Mouse (Mus musculus) c-Kit-positive CD71-positive TER-119-negative erythroid progenitor cells, embryonic 14.5 days (primary cell): ENCODE data around the gene Nfkb1.

Experiments
- DNase-seq: peaks from one replicate; pipeline ENCODE4 v3.0.0-alpha.2; 2013; ENCODE audit warnings: low read depth

Gene Nfkb1

GRCm38 (mm10) chr3:135670869-135671268 lies 20.5 kb downstream of the Nfkb1 start:
- no peak for DNase-seq

GRCm38 (mm10) chr3:135667084-135667483 lies 24.3 kb downstream of the Nfkb1 start:
- no peak for DNase-seq

- DNase-seq, result no peak
Observed at GRCm38 (mm10) chr3:135665777-135666259, 25.5 kb downstream of the Nfkb1 start.

GRCm38 (mm10) chr3:135662139-135662864 lies 29.0 kb downstream of the Nfkb1 start:
- no peak for DNase-seq

GRCm38 (mm10) chr3:135661707-135662106 lies 29.6 kb downstream of the Nfkb1 start:
- no peak for DNase-seq

GRCm38 (mm10) chr3:135658540-135659097 lies 32.7 kb downstream of the Nfkb1 start:
- no peak for DNase-seq

- DNase-seq, result no peak
Observed at GRCm38 (mm10) chr3:135656156-135656555, 35.2 kb downstream of the Nfkb1 start.

GRCm38 (mm10) chr3:135650773-135651555 lies 40.4 kb downstream of the Nfkb1 start:
- DNase-seq, result no peak

- no peak for DNase-seq
Observed at GRCm38 (mm10) chr3:135649809-135650208, 41.5 kb downstream of the Nfkb1 start.

GRCm38 (mm10) chr3:135648501-135648900 lies 42.8 kb downstream of the Nfkb1 start:
- no peak for DNase-seq

- DNase-seq, result no peak
Observed at GRCm38 (mm10) chr3:135646622-135647021, 44.7 kb downstream of the Nfkb1 start.

GRCm38 (mm10) chr3:135644971-135645370 lies 46.4 kb downstream of the Nfkb1 start:
- no peak for DNase-seq

GRCm38 (mm10) chr3:135641623-135641915 lies 49.8 kb downstream of the Nfkb1 start:
- DNase-seq, result peak; percentile 49

- no peak for DNase-seq
Observed at GRCm38 (mm10) chr3:135640856-135641622, 50.3 kb downstream of the Nfkb1 start.

- DNase-seq, result no peak
Observed at GRCm38 (mm10) chr3:135640203-135640602, 51.1 kb downstream of the Nfkb1 start.

GRCm38 (mm10) chr3:135637592-135637991 lies 53.8 kb downstream of the Nfkb1 start:
- no peak for DNase-seq

GRCm38 (mm10) chr3:135636454-135636853 lies 54.9 kb downstream of the Nfkb1 start:
- peak; percentile 78 for DNase-seq

GRCm38 (mm10) chr3:135635646-135636434 lies 55.5 kb downstream of the Nfkb1 start:
- no peak for DNase-seq

GRCm38 (mm10) chr3:135635030-135635429 lies 56.3 kb downstream of the Nfkb1 start:
- peak; percentile 53 for DNase-seq

GRCm38 (mm10) chr3:135634275-135634674 lies 57.1 kb downstream of the Nfkb1 start:
- DNase-seq, result no peak

- no peak for DNase-seq
Observed at GRCm38 (mm10) chr3:135631856-135632255, 59.5 kb downstream of the Nfkb1 start.

- no peak for DNase-seq
Observed at GRCm38 (mm10) chr3:135631096-135631457, 60.3 kb downstream of the Nfkb1 start.
